Mouse (Mus musculus) layer of hippocampus, adult 9-10 months (tissue): ENCODE results near the gene Gm3448.
"Not testable (repeated sequence)": the region's sequence is repeated elsewhere in the genome, so short reads cannot be mapped to it uniquely, and the experiment has no call there.

Experiments used
- DNase-seq: peaks from one replicate; pipeline ENCODE4 v3.0.0; 2022; ENCODE audit warnings: low spot score

The Gm3448 gene

GRCm38 (mm10) chr17:15031414-15031813, 9.9 kb downstream of the Gm3448 start:
- not testable (repeated sequence) for DNase-seq

- not testable (repeated sequence) for DNase-seq
Observed at GRCm38 (mm10) chr17:15025513-15025912, 15.8 kb downstream of the Gm3448 start.

- not testable (repeated sequence) for DNase-seq
Observed at GRCm38 (mm10) chr17:15024502-15025193, 16.7 kb downstream of the Gm3448 start.

- not testable (repeated sequence) for DNase-seq
Observed at GRCm38 (mm10) chr17:15023878-15024492, 17.4 kb downstream of the Gm3448 start.

- DNase-seq, result peak; percentile 21
Observed at GRCm38 (mm10) chr17:15021503-15022220, 19.7 kb downstream of the Gm3448 start.

GRCm38 (mm10) chr17:15009706-15010413, 31.5 kb downstream of the Gm3448 start, which contains the start of gene Gm3435:
TSS of gene Gm3435 (plus strand) at chr17:15010176.
- not testable (repeated sequence) for DNase-seq

- DNase-seq, result not testable (repeated sequence)
Observed at GRCm38 (mm10) chr17:15009088-15009487, 32.2 kb downstream of the Gm3448 start.

GRCm38 (mm10) chr17:15000047-15000446, 41.3 kb downstream of the Gm3448 start:
- DNase-seq, result not testable (repeated sequence)

GRCm38 (mm10) chr17:14994140-14994539, 47.2 kb downstream of the Gm3448 start:
- not testable (repeated sequence) for DNase-seq

- DNase-seq, result not testable (repeated sequence)
Observed at GRCm38 (mm10) chr17:14993139-14993832, 48.1 kb downstream of the Gm3448 start.

GRCm38 (mm10) chr17:14992522-14993138, 48.7 kb downstream of the Gm3448 start:
- DNase-seq, result not testable (repeated sequence)

GRCm38 (mm10) chr17:14990116-14990702, 51.1 kb downstream of the Gm3448 start:
- not testable (repeated sequence) for DNase-seq

- not testable (repeated sequence) for DNase-seq
Observed at GRCm38 (mm10) chr17:14978362-14979038, 62.8 kb downstream of the Gm3448 start, which contains the start of the genes 9030025P20Rik and Gm3417. TSS of gene 9030025P20Rik (plus strand) at chr17:14978468. TSS of gene Gm3417 (minus strand) at chr17:14978790.

- not testable (repeated sequence) for DNase-seq
Observed at GRCm38 (mm10) chr17:14977718-14978361, 63.5 kb downstream of the Gm3448 start.

- not testable (repeated sequence) for DNase-seq
Observed at GRCm38 (mm10) chr17:14968373-14968913, 72.9 kb downstream of the Gm3448 start.

- not testable (repeated sequence) for DNase-seq
Observed at GRCm38 (mm10) chr17:14961557-14962154, 79.7 kb downstream of the Gm3448 start.

- DNase-seq, result not testable (repeated sequence)
Observed at GRCm38 (mm10) chr17:14960951-14961556, 80.3 kb downstream of the Gm3448 start, which contains the start of gene Phf10. TSS of gene Phf10 (minus strand) at chr17:14961273.

GRCm38 (mm10) chr17:14960520-14960919, 80.8 kb downstream of the Gm3448 start:
- DNase-seq, result no peak
